Mouse (Mus musculus): Measurements from ENCODE around the gene Cluh. TPM values are rescaled to one million over a fixed set of nuclear protein-coding genes. Genes with fewer than 3 reads are reported as not detected.

Gene Cluh
- polyA plus RNA-seq, 1 experiment from 2014 or later, result 54.7 TPM

- Histone ChIP-seq H3K4me1 (replicated peaks) (0 out of 2 replicates have a peak, but pooled peaks cover 2% of the 10 kb centered on the region), H3K4me2 (no peak overlapping the region), H3K9me3 (replicated peaks) (no peaks in the 10 kb centered on the region), H3K27me3 (no peaks in the 10 kb centered on the region), H3K4me3 (no peak overlapping the region), H3K36me3 (peaks cover 30% of the 10 kb centered on the region), H3K27ac (no peak overlapping the region), H3K9ac (no peak overlapping the region)
- ATAC-seq (replicated peaks; ENCODE audit: insufficient number of reproducible peaks, insufficient read depth, low FRiP score, low read depth), result no peak
- WGBS, result 60% methylated on average over 1 of the region's 1 CpGs
Observed at GRCm38 (mm10) chr11:74692151-74692550, 42.9 kb downstream of the Cluh start.

DNA sequence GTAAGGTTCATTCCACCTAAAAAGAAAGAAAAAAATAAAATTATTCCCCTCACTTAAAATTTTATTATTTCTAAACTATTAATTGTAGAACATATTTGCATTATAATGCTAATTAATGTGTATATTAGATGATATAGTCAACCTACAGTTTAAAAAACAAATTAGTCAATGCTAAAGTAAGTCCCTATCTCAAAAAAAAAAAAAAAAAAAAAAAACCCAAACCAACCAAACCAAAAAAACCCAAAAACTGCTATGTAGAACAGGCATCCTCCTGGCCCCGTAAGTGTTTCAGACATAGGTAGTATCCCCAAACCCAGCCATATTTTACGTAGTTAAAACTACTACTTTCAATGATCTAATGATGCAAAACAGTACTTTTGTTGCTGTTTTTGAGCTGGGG lies 50.2 kb downstream of the Cluh start:
- peaks cover 9% of the 10 kb centered on the region; the same call in 1 of the 2 replicates for H3K4me1 ChIP-seq (replicated peaks)
- no peak overlapping the region for H3K9ac ChIP-seq
- H3K4me2 ChIP-seq, result no peak overlapping the region
- no peak overlapping the region for H3K27ac ChIP-seq
- H3K4me3 ChIP-seq, result no peak overlapping the region
- peaks cover 33% of the 10 kb centered on the region for H3K36me3 ChIP-seq
- H3K27me3 ChIP-seq, result no peaks in the 10 kb centered on the region
- ATAC-seq (replicated peaks; ENCODE audit: insufficient number of reproducible peaks, insufficient read depth, low FRiP score, low read depth), result no peak
- H3K9me3 ChIP-seq (replicated peaks), result no peaks in the 10 kb centered on the region
- WGBS, result 97% methylated on average over 2 of the region's 2 CpGs

GRCm38 (mm10) chr11:74704068-74704467 lies 54.8 kb downstream of the Cluh start:
- Histone ChIP-seq H3K27ac (no peak overlapping the region), H3K9ac (no peak overlapping the region), H3K9me3 (replicated peaks) (no peaks in the 10 kb centered on the region), H3K27me3 (no peaks in the 10 kb centered on the region), H3K4me1 (replicated peaks) (peaks cover 25% of the 10 kb centered on the region), H3K4me3 (no peak overlapping the region), H3K4me2 (no peak overlapping the region), H3K36me3 (peaks cover 2% of the 10 kb centered on the region; the same call in 1 of the 2 replicates)
- no peak for ATAC-seq (replicated peaks; ENCODE audit: insufficient number of reproducible peaks, insufficient read depth, low FRiP score, low read depth)
- 83% methylated on average over 2 of the region's 2 CpGs for WGBS

DNA sequence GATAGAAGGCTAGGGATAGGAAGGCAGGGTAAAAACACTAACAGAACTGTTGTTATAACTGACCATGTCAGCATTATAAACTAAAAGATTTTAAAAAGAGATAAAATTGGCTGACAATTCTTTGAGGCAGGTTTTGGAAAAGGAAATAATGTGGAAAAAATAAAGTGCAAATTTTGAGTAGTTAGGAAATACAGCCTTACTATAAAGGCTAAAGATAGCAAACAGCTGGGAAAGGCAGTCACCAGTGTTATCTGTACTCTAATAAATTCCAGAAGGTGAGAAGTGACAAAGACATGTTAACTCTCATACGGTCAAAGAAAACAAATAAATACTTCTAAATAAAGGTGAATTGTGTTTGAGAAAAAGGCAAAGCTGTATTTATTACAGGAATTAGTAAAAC lies 59.5 kb downstream of the Cluh start:
- no peak overlapping the region for H3K27ac ChIP-seq
- H3K4me3 ChIP-seq, result no peak overlapping the region
- no peak overlapping the region for H3K9ac ChIP-seq
- H3K36me3 ChIP-seq, result no peaks in the 10 kb centered on the region
- ATAC-seq (replicated peaks; ENCODE audit: insufficient number of reproducible peaks, insufficient read depth, low FRiP score, low read depth), result no peak
- H3K4me1 ChIP-seq (replicated peaks), result peaks cover 27% of the 10 kb centered on the region
- no peaks in the 10 kb centered on the region for H3K9me3 ChIP-seq (replicated peaks)
- no peak overlapping the region for H3K4me2 ChIP-seq
- WGBS, result 13% methylated on average over 1 of the region's 1 CpGs
- H3K27me3 ChIP-seq, result no peaks in the 10 kb centered on the region

DNA sequence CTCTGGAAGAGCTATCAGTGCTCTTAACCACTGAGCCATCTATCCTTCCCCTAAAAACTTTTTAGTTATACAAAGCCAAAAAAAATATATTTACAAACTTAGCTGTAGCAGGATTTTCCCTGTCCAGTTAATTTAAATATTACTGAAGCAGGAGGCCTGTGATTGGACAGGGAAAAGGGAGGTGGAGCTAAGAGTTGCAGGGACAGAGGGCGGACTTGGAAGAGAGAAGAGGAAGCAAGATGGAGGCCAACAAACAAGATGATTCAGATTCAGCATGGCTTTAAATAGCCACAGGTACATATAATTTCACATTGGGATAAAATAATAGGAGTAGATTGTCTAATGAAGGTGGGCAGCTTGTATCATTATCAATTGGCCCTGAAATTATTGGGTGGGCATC lies 61.4 kb downstream of the Cluh start:
- peaks cover 27% of the 10 kb centered on the region for H3K4me1 ChIP-seq (replicated peaks)
- H3K4me2 ChIP-seq, result no peak overlapping the region
- H3K27me3 ChIP-seq, result no peaks in the 10 kb centered on the region
- H3K4me3 ChIP-seq, result no peak overlapping the region
- no peak overlapping the region for H3K9ac ChIP-seq
- 93% methylated on average over 1 of the region's 1 CpGs for WGBS
- H3K36me3 ChIP-seq, result no peaks in the 10 kb centered on the region
- H3K27ac ChIP-seq, result no peak overlapping the region
- no peak for ATAC-seq (replicated peaks; ENCODE audit: insufficient number of reproducible peaks, insufficient read depth, low FRiP score, low read depth)
- H3K9me3 ChIP-seq (replicated peaks), result no peaks in the 10 kb centered on the region

DNA sequence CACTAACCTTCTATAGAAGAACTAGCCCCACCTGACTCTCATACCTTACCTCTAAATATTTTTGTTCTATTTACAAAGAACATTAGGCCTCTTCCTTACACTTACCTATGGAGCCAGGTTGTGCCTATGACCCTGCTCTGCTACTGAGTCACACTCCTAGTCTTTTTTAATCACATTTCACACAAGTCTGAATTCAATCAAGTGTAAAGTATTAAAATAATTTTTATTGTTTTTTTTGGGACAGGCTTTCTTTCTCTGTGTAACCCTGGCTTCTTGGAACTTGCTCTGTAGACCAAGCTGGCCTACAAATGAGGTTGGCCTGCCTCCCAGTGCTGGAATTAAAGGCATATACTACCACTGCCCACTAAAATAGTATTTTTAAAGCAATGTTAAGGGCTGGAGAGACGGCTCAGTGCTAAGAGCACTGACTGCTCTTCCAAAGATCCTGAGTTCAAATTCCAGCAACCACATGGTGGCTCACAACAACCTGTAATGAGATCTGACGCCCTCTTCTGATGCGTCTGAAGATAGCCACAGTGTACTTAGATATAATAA lies 66.8 kb downstream of the Cluh start:
- Histone ChIP-seq H3K9me3 (replicated peaks) (no peaks in the 10 kb centered on the region), H3K9ac (no peak overlapping the region), H3K4me1 (replicated peaks) (peaks cover 32% of the 10 kb centered on the region), H3K4me3 (no peak overlapping the region), H3K4me2 (no peak overlapping the region), H3K36me3 (no peaks in the 10 kb centered on the region), H3K27ac (no peak overlapping the region), H3K27me3 (no peaks in the 10 kb centered on the region)
- WGBS, result 64% methylated on average over 3 of the region's 3 CpGs
- ATAC-seq (replicated peaks; ENCODE audit: insufficient number of reproducible peaks, insufficient read depth, low FRiP score, low read depth), result no peak

Other genes starting within 250 kb of the Cluh start
- gene Rap1gap2, start 38.6 kb upstream of the Cluh start, polyA plus RNA-seq (2015; fragmentation: Nextera tagmentation; extraction: Ambion mirVana), result 3.8 and 4.2 TPM in 2 replicates
- gene Ccdc92b, start 29.9 kb upstream of the Cluh start, polyA plus RNA-seq (2015; fragmentation: Nextera tagmentation; extraction: Ambion mirVana), result 0.33 and 0.51 TPM in 2 replicates
- gene Pafah1b1, start 75.2 kb downstream of the Cluh start, polyA plus RNA-seq (2015; fragmentation: Nextera tagmentation; extraction: Ambion mirVana), result 38.7 and 46.9 TPM in 2 replicates
- gene Mettl16, start 121.3 kb downstream of the Cluh start, polyA plus RNA-seq (2015; fragmentation: Nextera tagmentation; extraction: Ambion mirVana), result 28.0 and 30.5 TPM in 2 replicates
- gene Mnt, start 181.4 kb downstream of the Cluh start, polyA plus RNA-seq (2015; fragmentation: Nextera tagmentation; extraction: Ambion mirVana), result 3.0 and 3.7 TPM in 2 replicates
- gene Sgsm2, start 247.6 kb downstream of the Cluh start, polyA plus RNA-seq (2015; fragmentation: Nextera tagmentation; extraction: Ambion mirVana), result 3.5 and 5.5 TPM in 2 replicates
- 19.2 and 25.9 TPM in 2 replicates for gene Tsr1, start 248.6 kb downstream of the Cluh start, polyA plus RNA-seq (2015; fragmentation: Nextera tagmentation; extraction: Ambion mirVana)

Data from heart, embryonic 15.5 days (tissue).